Comparison of ENCODE assay signal across 8 mouse cellular contexts in the genomic region with DNA sequence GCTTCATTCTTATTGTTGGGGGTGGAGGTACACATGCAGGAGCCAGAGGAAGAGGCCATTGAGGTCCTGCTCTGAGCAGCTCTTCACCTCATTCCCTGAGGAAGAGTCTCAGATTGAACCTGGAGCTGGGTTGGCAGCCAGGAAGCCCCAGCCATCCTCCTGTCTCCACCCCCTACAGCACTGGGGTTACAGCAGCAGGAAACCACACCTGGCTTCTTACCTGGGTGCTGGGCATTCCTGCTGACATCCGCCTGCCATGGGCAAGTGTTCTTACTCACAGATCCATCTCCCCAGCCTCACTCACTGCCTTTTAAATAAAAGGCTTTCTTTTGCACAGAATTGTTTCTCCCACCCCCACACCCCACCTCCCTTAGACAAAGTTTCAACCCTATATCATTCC. TPM values are rescaled to one million over a fixed set of nuclear protein-coding genes. Genes with fewer than 3 reads are reported as not detected.
DNase-seq lines count a peak whose midpoint lies in the region; ATAC-seq lines count a peak whose summit lies in the region.

No protein-coding gene starts in this region.

- peak overlapping the region; percentile 8; the same call in 1 of the 2 replicates for H3K4me3 ChIP-seq in hindbrain, embryonic 13.5 days
- H3K4me3 ChIP-seq in hindbrain, embryonic 11.5 days (ENCODE audit: low read depth, low read length) = no peak overlapping the region
- H3K4me3 ChIP-seq in forebrain, embryonic 14.5 days (ENCODE audit: low read depth, low read length) = no peak overlapping the region
- H3K4me3 ChIP-seq in midbrain, embryonic 14.5 days (replicated peaks; ENCODE audit: low read depth, low read length) = no peak overlapping the region

- H3K36me3 ChIP-seq in hindbrain, embryonic 13.5 days = peaks cover 11% of the 10 kb centered on the region
- H3K36me3 ChIP-seq in hindbrain, embryonic 11.5 days (ENCODE audit: control insufficient read depth, insufficient read depth, low read length) = 0 out of 2 replicates have a peak, but pooled peaks cover 3% of the 10 kb centered on the region
- 0 out of 2 replicates have a peak, but pooled peaks cover 7% of the 10 kb centered on the region for H3K36me3 ChIP-seq in forebrain, embryonic 14.5 days (ENCODE audit: control insufficient read depth, insufficient read depth, low read length)
- 0 out of 2 replicates have a peak, but pooled peaks cover 15% of the 10 kb centered on the region for H3K36me3 ChIP-seq in midbrain, embryonic 14.5 days (ENCODE audit: control insufficient read depth, insufficient read depth, low read length)

- H3K27me3 ChIP-seq in hindbrain, embryonic 13.5 days = no peaks in the 10 kb centered on the region
- H3K27me3 ChIP-seq in hindbrain, embryonic 11.5 days (ENCODE audit: control insufficient read depth, insufficient read depth, low read length) = no peaks in the 10 kb centered on the region
- H3K27me3 ChIP-seq in forebrain, embryonic 14.5 days (replicated peaks; ENCODE audit: control insufficient read depth, insufficient read depth, low read length) = no peaks in the 10 kb centered on the region
- H3K27me3 ChIP-seq in midbrain, embryonic 14.5 days (ENCODE audit: control insufficient read depth, insufficient read depth, low read length) = no peaks in the 10 kb centered on the region

- no peak for ATAC-seq in hindbrain, embryonic 13.5 days (ENCODE audit: low FRiP score)
- no peak for ATAC-seq in hindbrain, embryonic 11.5 days (ENCODE audit: low FRiP score)
- ATAC-seq in activated CD4-positive, CD25-positive, alpha-beta regulatory T cell, adult 4 months = peak; percentile 33
- ATAC-seq in forebrain, embryonic 14.5 days = no peak
- ATAC-seq in midbrain, embryonic 14.5 days (ENCODE audit: low FRiP score, low TSS enrichment) = no peak

- 93% methylated on average over 1 of the region's 1 CpGs for WGBS in hindbrain, embryonic 13.5 days
- 89% methylated on average over 1 of the region's 1 CpGs for WGBS in hindbrain, embryonic 11.5 days
- WGBS in forebrain, embryonic 14.5 days = 83% methylated on average over 1 of the region's 1 CpGs
- WGBS in midbrain, embryonic 14.5 days = 100% methylated on average over 1 of the region's 1 CpGs

- peaks cover 84% of the 10 kb centered on the region for H3K4me1 ChIP-seq in hindbrain, embryonic 13.5 days (replicated peaks)
- H3K4me1 ChIP-seq in hindbrain, embryonic 11.5 days (replicated peaks; ENCODE audit: control insufficient read depth, insufficient read depth, low read length) = peaks cover 14% of the 10 kb centered on the region
- peaks cover 31% of the 10 kb centered on the region for H3K4me1 ChIP-seq in forebrain, embryonic 14.5 days (ENCODE audit: control insufficient read depth, insufficient read depth, low read length)
- H3K4me1 ChIP-seq in midbrain, embryonic 14.5 days (ENCODE audit: control insufficient read depth, insufficient read depth, low read length) = peaks cover 42% of the 10 kb centered on the region

- no peak overlapping the region for H3K27ac ChIP-seq in hindbrain, embryonic 13.5 days
- H3K27ac ChIP-seq in hindbrain, embryonic 11.5 days (ENCODE audit: low read depth, low read length) = no peak overlapping the region
- H3K27ac ChIP-seq in forebrain, embryonic 14.5 days (ENCODE audit: low read depth, low read length) = no peak overlapping the region
- no peak overlapping the region for H3K27ac ChIP-seq in midbrain, embryonic 14.5 days (replicated peaks; ENCODE audit: low read depth, low read length)

- no peak for DNase-seq in hindbrain, embryonic 11.5 days (ENCODE audit: low spot score)
- DNase-seq in forebrain, embryonic 14.5 days (ENCODE audit: low spot score) = no peak
- DNase-seq in midbrain, embryonic 14.5 days = no peak
- DNase-seq in retina, postnatal 1 day = no peak
- no peak for DNase-seq in frontal cortex, adult 2 months (ENCODE audit: extremely low spot score in 1 of 2, low spot score in 1 of 2)
- DNase-seq in adrenal gland, adult (ENCODE audit: inconsistent age in 2 of 2, low spot score in 1 of 2) = no peak

- H3K9me3 ChIP-seq in hindbrain, embryonic 13.5 days = no peaks in the 10 kb centered on the region
- H3K9me3 ChIP-seq in hindbrain, embryonic 11.5 days (ENCODE audit: control insufficient read depth, low read length) = no peaks in the 10 kb centered on the region
- no peaks in the 10 kb centered on the region for H3K9me3 ChIP-seq in forebrain, embryonic 14.5 days (replicated peaks; ENCODE audit: control insufficient read depth, low read length)
- no peaks in the 10 kb centered on the region for H3K9me3 ChIP-seq in midbrain, embryonic 14.5 days (ENCODE audit: control insufficient read depth, low read length)

- H3K9ac ChIP-seq in hindbrain, embryonic 13.5 days = peak overlapping the region; percentile 63
- no peak overlapping the region for H3K9ac ChIP-seq in hindbrain, embryonic 11.5 days (ENCODE audit: low read depth, low read length)
- 0 out of 2 replicates have a peak overlapping the region, but pooled peaks have one; percentile 21 for H3K9ac ChIP-seq in forebrain, embryonic 14.5 days (ENCODE audit: low read length)
- H3K9ac ChIP-seq in midbrain, embryonic 14.5 days (replicated peaks; ENCODE audit: low read length) = peak overlapping the region; percentile 94; the same call in 1 of the 2 replicates

- peak overlapping the region; percentile 95 for H3K4me2 ChIP-seq in hindbrain, embryonic 13.5 days
- no peak overlapping the region for H3K4me2 ChIP-seq in hindbrain, embryonic 11.5 days (replicated peaks; ENCODE audit: low read depth, low read length)
- 0 out of 2 replicates have a peak overlapping the region, but pooled peaks have one; percentile 92 for H3K4me2 ChIP-seq in forebrain, embryonic 14.5 days (ENCODE audit: low read length)
- peak overlapping the region; percentile 79 for H3K4me2 ChIP-seq in midbrain, embryonic 14.5 days (ENCODE audit: low read length)

RNA-seq across cellular contexts. Expression of gene Foxk1, which starts 3.0 kb away (rescaled TPM):
- polyA plus RNA-seq in hindbrain, embryonic 13.5 days (2015; fragmentation: Nextera tagmentation; extraction: Ambion mirVana) = 5.3 and 5.6 TPM in 2 replicates
- polyA plus RNA-seq in hindbrain, embryonic 11.5 days (2014; fragmentation: Nextera tagmentation; extraction: Ambion mirVana) = 4.0 and 4.1 TPM in 2 replicates
- polyA plus RNA-seq in activated CD4-positive, CD25-positive, alpha-beta regulatory T cell, adult 4 months (2017; shearing (Covaris generic)) = 10 to 100 TPM in 1 of 2 experiments, 1 to 10 TPM in 1; 9.4 to 13.3 TPM
- 1.8 and 2.8 TPM in 2 replicates for polyA plus RNA-seq in forebrain, embryonic 14.5 days (2014; fragmentation: Nextera tagmentation; extraction: Ambion mirVana)
- polyA plus RNA-seq in midbrain, embryonic 14.5 days (2014; fragmentation: Nextera tagmentation; extraction: Ambion mirVana) = 4.2 and 4.6 TPM in 2 replicates
- 19.1 and 19.2 TPM in 2 replicates for polyA plus RNA-seq in frontal cortex, adult 2 months (2012; rRNA removed)

RNA-seq across cellular contexts. Expression of gene Ap5z1, which starts 59.4 kb away (rescaled TPM):
- 12.8 and 15.2 TPM in 2 replicates for polyA plus RNA-seq in hindbrain, embryonic 13.5 days (2015; fragmentation: Nextera tagmentation; extraction: Ambion mirVana)
- 9.2 and 9.6 TPM in 2 replicates for polyA plus RNA-seq in hindbrain, embryonic 11.5 days (2014; fragmentation: Nextera tagmentation; extraction: Ambion mirVana)
- polyA plus RNA-seq in activated CD4-positive, CD25-positive, alpha-beta regulatory T cell, adult 4 months (2017; shearing (Covaris generic)) = 10 to 100 TPM; 12.0 to 24.8 TPM
- polyA plus RNA-seq in forebrain, embryonic 14.5 days (2014; fragmentation: Nextera tagmentation; extraction: Ambion mirVana) = 9.4 and 14.3 TPM in 2 replicates
- polyA plus RNA-seq in midbrain, embryonic 14.5 days (2014; fragmentation: Nextera tagmentation; extraction: Ambion mirVana) = 12.6 and 13.9 TPM in 2 replicates
- polyA plus RNA-seq in frontal cortex, adult 2 months (2012; rRNA removed) = 30.7 and 30.8 TPM in 2 replicates
